Mouse (Mus musculus) brain, embryonic 14.5 days (tissue): ENCODE results near the gene Wdr45. TPM values are rescaled to one million over a fixed set of nuclear protein-coding genes. Genes with fewer than 3 reads are reported as not detected.
"Not testable (repeated sequence)": the region's sequence is repeated elsewhere in the genome, so short reads cannot be mapped to it uniquely, and the experiment has no call there.

ENCODE experiments used
- DNase-seq: peaks from one replicate; pipeline ENCODE4 v3.0.0-alpha.2; 2011; ENCODE audit warnings: low read depth
- CTCF ChIP-seq: fragments of 200-500 bp; IDR thresholded peaks from 2 replicates; pipeline ENCODE4 v1.5.1; 2012; ENCODE audit warnings: inconsistent platforms, mild to moderate bottlenecking, moderate library complexity, borderline replicate concordance; ENCODE audit not compliant: insufficient read depth, insufficient read length; ENCODE audit errors: extremely low read depth
- POLR2A ChIP-seq: fragments of 200-500 bp; IDR thresholded peaks from 2 replicates; pipeline ENCODE4 v1.6.1; 2012; ENCODE audit warnings: mild to moderate bottlenecking, inconsistent platforms, borderline replicate concordance; ENCODE audit not compliant: poor library complexity, insufficient read depth, insufficient read length, severe bottlenecking; ENCODE audit errors: extremely low read depth
- polyA plus RNA-seq: library from polyadenylated mRNA; depleted of rRNA; stranded (reverse); fragments of >200 nt; gene quantifications from 2 replicates; pipeline ENCODE4 v1.2.3, GENCODE M21; 2012

Gene Wdr45
- polyA plus RNA-seq, 1 experiment, result 42.1 TPM

- DNase-seq, result no peak
- TF ChIP-seq CTCF (no peak), POLR2A (no peak)
Observed at GRCm38 (mm10) chrX:7680057-7680412, 34.1 kb upstream of the Wdr45 start.

- TF ChIP-seq CTCF (no peak), POLR2A (no peak)
- no peak for DNase-seq
Observed at GRCm38 (mm10) chrX:7680864-7681263, 33.3 kb upstream of the Wdr45 start, which contains the start of gene Magix. TSS of gene Magix (minus strand) at chrX:7681251.

- no peak for TF ChIP-seq CTCF
- TF ChIP-seq POLR2A, result no peak
- no peak for DNase-seq
Observed at GRCm38 (mm10) chrX:7688321-7688720, 25.8 kb upstream of the Wdr45 start.

GRCm38 (mm10) chrX:7690486-7690885, 23.6 kb upstream of the Wdr45 start:
- no peak for DNase-seq
- TF ChIP-seq CTCF (no peak), POLR2A (no peak)

- DNase-seq, result peak; percentile 36
- TF ChIP-seq CTCF (no peak), POLR2A (no peak)
Observed at GRCm38 (mm10) chrX:7692862-7693261, 21.3 kb upstream of the Wdr45 start.

- DNase-seq, result no peak
- TF ChIP-seq CTCF (no peak), POLR2A (no peak)
Observed at GRCm38 (mm10) chrX:7696520-7696919, 17.6 kb upstream of the Wdr45 start.

- peak; percentile 98 for DNase-seq
- TF ChIP-seq CTCF (no peak), POLR2A (peak; percentile 17; the same call in 1 of the 2 replicates)
Observed at GRCm38 (mm10) chrX:7696954-7697381, 17.2 kb upstream of the Wdr45 start, which contains the start of gene Gpkow. TSS of gene Gpkow (plus strand) at chrX:7697131.

- not testable (repeated sequence) for DNase-seq
Observed at GRCm38 (mm10) chrX:7713764-7714134, 384 bp upstream of the Wdr45 start.

GRCm38 (mm10) chrX:7716058-7716457, 1.9 kb downstream of the Wdr45 start:
- DNase-seq, result not testable (repeated sequence)

- DNase-seq, result peak; percentile 89
- no peak for TF ChIP-seq POLR2A
- TF ChIP-seq CTCF, result no peak
Observed at GRCm38 (mm10) chrX:7721514-7722281, 7.6 kb downstream of the Wdr45 start, which contains the start of gene Gm45208. TSS of gene Gm45208 (plus strand) at chrX:7722245.

- DNase-seq, result no peak
- TF ChIP-seq POLR2A (no peak), CTCF (no peak)
Observed at GRCm38 (mm10) chrX:7722282-7722611, 8.1 kb downstream of the Wdr45 start.

- DNase-seq, result no peak
- no peak for TF ChIP-seq POLR2A
- TF ChIP-seq CTCF, result no peak
Observed at GRCm38 (mm10) chrX:7722691-7723090, 8.6 kb downstream of the Wdr45 start.

GRCm38 (mm10) chrX:7724135-7724534, 10.0 kb downstream of the Wdr45 start:
- no peak for DNase-seq
- no peak for TF ChIP-seq CTCF
- TF ChIP-seq POLR2A, result no peak

- DNase-seq, result no peak
- TF ChIP-seq POLR2A (no peak), CTCF (no peak)
Observed at GRCm38 (mm10) chrX:7725841-7726240, 11.7 kb downstream of the Wdr45 start.
